In genomic region chr15:98971111-98971510, GRCm38 (mm10) we compare ENCODE assay signal across 10 mouse cellular contexts. TPM values are rescaled to one million over a fixed set of nuclear protein-coding genes. Genes with fewer than 3 reads are reported as not detected.
A peak's percentile ranks its signal among the peaks of the same experiment; 100 is the strongest.
DNase-seq lines count a peak whose midpoint lies in the region; ATAC-seq and TF ChIP-seq lines count a peak whose summit lies in the region.
"Had no signal": no experiment of that assay in that cellular context is flagged by ENCODE, and none has a peak within 500 bp of the region (broad histone marks: within the 10 kb centered on the region; RNA-seq: fewer than 3 reads in every experiment).

No protein-coding gene starts in this region.

- H3K36me3 ChIP-seq in embryonic facial prominence, embryonic 13.5 days, result no peaks in the 10 kb centered on the region
- H3K36me3 ChIP-seq in kidney, adult 2 months (ENCODE audit: control insufficient read depth, insufficient read depth, low read length), result no peaks in the 10 kb centered on the region
- H3K36me3 ChIP-seq: limb, embryonic 12.5 days had no signal

- peaks cover 43% of the 10 kb centered on the region for H3K4me1 ChIP-seq in embryonic facial prominence, embryonic 13.5 days
- H3K4me1 ChIP-seq in kidney, adult 2 months (ENCODE audit: control insufficient read depth, insufficient read depth, low read length), result no peaks in the 10 kb centered on the region; the same call in 1 of the 2 replicates

- H3K4me2 ChIP-seq in embryonic facial prominence, embryonic 13.5 days, result 0 out of 2 replicates have a peak overlapping the region, but pooled peaks have one; percentile 1
- H3K4me2 ChIP-seq: limb, embryonic 12.5 days had no signal

- no peak for ATAC-seq in embryonic facial prominence, embryonic 13.5 days (ENCODE audit: insufficient number of reproducible peaks, insufficient read depth, low FRiP score, low TSS enrichment, low read depth)

- H3K9ac ChIP-seq in embryonic facial prominence, embryonic 13.5 days, result no peak overlapping the region
- H3K9ac ChIP-seq: limb, embryonic 12.5 days had no signal

- H3K4me3 ChIP-seq in embryonic facial prominence, embryonic 13.5 days, result no peak overlapping the region
- no peak overlapping the region for H3K4me3 ChIP-seq in kidney, adult 2 months (ENCODE audit: insufficient read depth, low read depth, low read length)
- H3K4me3 ChIP-seq: limb, embryonic 12.5 days had no signal

- WGBS in embryonic facial prominence, embryonic 13.5 days, result 19% methylated on average over 4 of the region's 4 CpGs
- WGBS in kidney, adult 2 months, result 46% methylated on average over 4 of the region's 4 CpGs

- H3K9me3 ChIP-seq in embryonic facial prominence, embryonic 13.5 days, result no peaks in the 10 kb centered on the region
- H3K9me3 ChIP-seq: limb, embryonic 12.5 days had no signal

- no peak for TF ChIP-seq POLR2A in kidney, adult 2 months (IDR thresholded peaks at IDR 0.05; ENCODE audit: low read depth, low read length)

- no peaks in the 10 kb centered on the region for H3K27me3 ChIP-seq in embryonic facial prominence, embryonic 13.5 days
- H3K27me3 ChIP-seq in kidney, adult 2 months (replicated peaks; ENCODE audit: control insufficient read depth, insufficient read depth, low read length), result no peaks in the 10 kb centered on the region
- H3K27me3 ChIP-seq: limb, embryonic 12.5 days had no signal

- TF ChIP-seq CTCF in kidney, adult 2 months (conservative IDR thresholded peaks at IDR 0.05; ENCODE audit: insufficient read depth, insufficient read length, low read depth, low read length), result no peak

- DNase-seq in right cerebral cortex, adult 18-20 months, result peak; percentile 84
- DNase-seq in right cerebral cortex, postnatal 4 days, result no peak
- DNase-seq in layer of hippocampus, adult 9-11 months, result peak; percentile 88
- DNase-seq in right cerebral cortex, postnatal 10 days (ENCODE audit: low spot score in 2 of 2), result peak; percentile 70 to 89
- no peak for DNase-seq in kidney, adult 2 months
- no peak for DNase-seq in kidney, postnatal 36 days
- no peak for DNase-seq in adipocyte (ENCODE audit: low spot score)

- H3K27ac ChIP-seq in embryonic facial prominence, embryonic 13.5 days, result peak overlapping the region; percentile 60
- H3K27ac ChIP-seq in kidney, adult 2 months (ENCODE audit: insufficient read depth, low read depth, low read length), result no peak overlapping the region; the same call in 1 of the 2 replicates
- H3K27ac ChIP-seq: limb, embryonic 12.5 days; stomach, postnatal 0 days had no signal

RNA-seq across cellular contexts. Expression of gene Tuba1a, which starts 17.6 kb away (rescaled TPM):
- polyA plus RNA-seq in embryonic facial prominence, embryonic 13.5 days (2015; fragmentation: Nextera tagmentation; extraction: Ambion mirVana), result 1,291 and 1,480 TPM in 2 replicates
- polyA plus RNA-seq in kidney, adult 2 months (2012; rRNA removed), result 121 and 131 TPM in 2 replicates

RNA-seq across cellular contexts. Expression of gene Gm49450, which starts 17.8 kb away (rescaled TPM):
- polyA plus RNA-seq in embryonic facial prominence, embryonic 13.5 days (2015; fragmentation: Nextera tagmentation; extraction: Ambion mirVana), result not detected in 2 replicates
- 12.0 TPM in 1 of 2 replicates, not detected in the other for polyA plus RNA-seq in kidney, adult 2 months (2012; rRNA removed)
- polyA plus RNA-seq: limb, embryonic 12.5 days; stomach, postnatal 0 days had no signal

RNA-seq across cellular contexts. Expression of gene Tuba1b, which starts 36.7 kb away (rescaled TPM):
- polyA plus RNA-seq in embryonic facial prominence, embryonic 13.5 days (2015; fragmentation: Nextera tagmentation; extraction: Ambion mirVana), result 1,422 and 1,651 TPM in 2 replicates
- polyA plus RNA-seq in kidney, adult 2 months (2012; rRNA removed), result 488 and 540 TPM in 2 replicates

RNA-seq across cellular contexts. Expression of gene Lmbr1l, which starts 53.1 kb away (rescaled TPM):
- polyA plus RNA-seq in embryonic facial prominence, embryonic 13.5 days (2015; fragmentation: Nextera tagmentation; extraction: Ambion mirVana), result 26.8 and 27.8 TPM in 2 replicates
- 36.1 and 50.2 TPM in 2 replicates for polyA plus RNA-seq in kidney, adult 2 months (2012; rRNA removed)

RNA-seq across cellular contexts. Expression of gene Tuba1c, which starts 58.6 kb away (rescaled TPM):
- 109 and 124 TPM in 2 replicates for polyA plus RNA-seq in embryonic facial prominence, embryonic 13.5 days (2015; fragmentation: Nextera tagmentation; extraction: Ambion mirVana)
- 128 and 146 TPM in 2 replicates for polyA plus RNA-seq in kidney, adult 2 months (2012; rRNA removed)

Comparison
In these comparisons a context has a peak if more than half of its experiments do, and no peak if none do; other contexts are left out.
1. DNase-seq: peak in right cerebral cortex, adult 18-20 months (single experiment), layer of hippocampus, adult 9-11 months (single experiment) and right cerebral cortex, postnatal 10 days (2 of 2); none in right cerebral cortex, postnatal 4 days (single experiment), kidney, adult 2 months (single experiment), kidney, postnatal 36 days (0 of 2) and adipocyte (single experiment).